Mouse (Mus musculus) kidney, postnatal 36 days (tissue): Measurements from ENCODE around the gene Nkpd1.

Source experiments
- DNase-seq, 2 experiments: peaks; one replicate each; pipeline ENCODE4 v3.0.0; 2021 to 2022; ENCODE audit warnings: mixed read lengths in 2 of 2

Nkpd1 gene

DNA sequence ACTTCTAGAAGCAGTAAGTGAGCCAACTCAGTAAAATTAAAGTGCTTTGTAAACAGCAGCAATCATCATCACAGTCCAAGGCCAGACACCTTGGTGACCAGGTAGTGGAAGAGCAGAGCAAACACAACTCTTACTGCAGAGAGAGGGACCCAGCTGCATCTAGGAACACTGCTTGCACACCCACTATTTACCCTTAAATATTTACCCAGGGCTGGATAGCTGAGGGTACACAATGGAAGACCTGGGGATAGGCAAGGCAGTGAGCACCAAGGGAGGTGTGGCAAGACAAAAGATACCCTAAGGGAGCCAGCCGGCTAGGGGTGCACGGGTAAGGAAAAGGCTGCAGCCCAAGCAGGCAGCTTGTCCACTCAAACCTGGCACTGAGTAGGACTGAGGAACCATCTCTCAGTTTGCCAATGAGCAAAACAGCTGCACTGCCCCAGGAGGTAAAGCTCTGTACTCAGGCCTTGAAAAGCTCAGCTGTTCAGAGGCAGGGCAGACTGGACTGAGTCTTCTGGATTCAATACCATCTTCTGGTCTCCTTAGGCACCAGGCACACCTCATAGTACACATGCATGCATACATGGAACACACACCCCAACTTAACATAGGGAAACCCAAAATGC is 29.8 kb downstream of the Nkpd1 start:
- DNase-seq: no peak

DNA sequence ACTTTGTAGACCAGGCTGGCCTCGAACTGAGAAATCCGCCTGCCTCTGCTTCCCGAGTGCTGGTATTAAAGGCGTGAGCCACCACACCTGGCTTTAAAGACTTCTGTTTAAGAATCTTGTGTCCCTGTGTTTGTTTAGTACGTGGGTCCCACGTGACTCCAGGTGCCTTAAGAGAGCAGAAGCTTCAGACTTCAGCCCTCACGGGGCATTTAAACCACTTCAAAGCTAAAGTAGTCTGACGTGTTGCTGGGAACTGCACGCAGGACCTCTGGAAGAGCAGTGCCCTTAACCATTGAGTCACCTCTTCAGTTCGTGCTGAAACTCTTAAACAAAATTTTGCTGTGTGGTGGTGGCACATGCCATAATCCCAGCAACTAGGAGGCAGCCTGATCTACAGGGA is 31.8 kb downstream of the Nkpd1 start:
- no peak for DNase-seq

DNA sequence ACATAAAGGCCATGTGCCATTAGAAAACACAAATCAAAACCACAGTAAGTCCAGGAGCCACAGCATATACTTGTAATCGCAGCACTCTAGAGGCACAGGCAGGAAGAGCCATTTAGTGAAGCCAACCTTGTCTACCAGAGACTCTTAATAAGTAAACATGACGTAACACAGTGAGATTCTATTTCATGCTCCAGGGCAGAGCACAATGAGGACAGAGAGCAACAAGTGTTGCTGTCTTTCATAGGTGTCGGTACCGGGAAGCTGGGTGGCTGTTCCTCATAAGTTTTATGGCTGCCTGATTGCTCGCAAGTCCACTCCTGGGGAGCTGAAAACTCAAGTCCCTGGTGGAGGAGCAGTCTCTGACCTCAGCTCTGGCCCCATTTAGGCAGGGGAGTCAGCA is 34.0 kb downstream of the Nkpd1 start:
- no peak for DNase-seq

DNA sequence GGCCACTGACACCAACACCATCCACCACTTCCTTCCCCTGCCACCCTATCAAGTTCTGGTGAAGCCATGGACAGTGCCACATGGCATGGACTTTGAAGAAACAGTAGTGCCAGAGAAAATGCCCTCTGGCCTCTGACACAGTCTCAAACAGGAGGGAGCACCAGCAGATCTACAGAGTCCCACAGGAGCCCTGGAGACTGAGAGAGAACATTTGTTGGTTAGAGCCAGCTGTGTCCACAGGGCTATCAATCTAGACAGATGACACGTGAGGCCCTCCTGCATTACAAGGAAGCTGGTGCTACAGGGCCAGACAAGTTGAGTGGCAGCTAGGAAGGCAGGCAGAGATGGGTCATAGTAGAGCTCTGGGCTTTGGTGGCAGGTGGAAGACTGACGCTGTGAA is 34.8 kb downstream of the Nkpd1 start:
- DNase-seq: no peak

DNA sequence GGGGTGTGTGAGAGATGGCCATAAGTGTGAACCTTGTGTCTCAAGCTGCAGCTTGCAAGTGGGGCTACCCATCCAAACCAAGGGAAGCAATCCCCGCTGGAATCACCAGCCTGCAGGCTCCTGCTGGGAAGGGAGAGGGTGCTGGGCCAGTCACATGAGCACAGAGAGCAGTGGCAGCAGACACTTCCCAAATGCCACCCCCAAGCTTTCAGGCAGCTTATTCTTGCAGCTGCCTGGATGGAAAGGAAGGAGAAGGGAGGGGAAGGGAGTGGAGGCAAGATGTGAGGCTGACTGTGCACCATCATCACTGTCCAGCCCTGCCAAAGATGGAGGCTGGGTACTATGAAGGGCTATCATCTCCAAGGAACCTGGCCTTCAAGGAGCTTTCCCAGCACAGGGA is 36.5 kb downstream of the Nkpd1 start:
- no peak for DNase-seq

DNA sequence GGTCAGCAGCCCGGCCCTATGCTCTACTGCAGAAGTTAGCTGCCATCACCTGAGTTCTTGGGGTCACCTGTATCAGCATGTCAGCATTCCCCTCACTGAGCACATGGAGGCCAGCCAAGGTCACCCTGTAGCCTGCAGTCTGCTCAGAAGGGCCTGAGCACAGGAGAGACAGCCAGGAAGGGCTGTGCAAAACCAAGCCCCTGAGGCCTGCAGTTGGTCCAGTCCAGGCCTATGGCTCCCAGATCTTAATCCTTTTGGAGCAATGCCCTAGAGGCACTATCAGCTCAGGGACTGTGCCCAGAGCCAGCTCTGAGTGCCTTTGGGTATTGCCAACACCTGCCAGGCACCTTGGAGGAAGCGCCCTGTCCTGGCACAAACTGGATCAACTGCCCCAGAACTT is 39.4 kb downstream of the Nkpd1 start:
- DNase-seq: peak; percentile 65 to 70

DNA sequence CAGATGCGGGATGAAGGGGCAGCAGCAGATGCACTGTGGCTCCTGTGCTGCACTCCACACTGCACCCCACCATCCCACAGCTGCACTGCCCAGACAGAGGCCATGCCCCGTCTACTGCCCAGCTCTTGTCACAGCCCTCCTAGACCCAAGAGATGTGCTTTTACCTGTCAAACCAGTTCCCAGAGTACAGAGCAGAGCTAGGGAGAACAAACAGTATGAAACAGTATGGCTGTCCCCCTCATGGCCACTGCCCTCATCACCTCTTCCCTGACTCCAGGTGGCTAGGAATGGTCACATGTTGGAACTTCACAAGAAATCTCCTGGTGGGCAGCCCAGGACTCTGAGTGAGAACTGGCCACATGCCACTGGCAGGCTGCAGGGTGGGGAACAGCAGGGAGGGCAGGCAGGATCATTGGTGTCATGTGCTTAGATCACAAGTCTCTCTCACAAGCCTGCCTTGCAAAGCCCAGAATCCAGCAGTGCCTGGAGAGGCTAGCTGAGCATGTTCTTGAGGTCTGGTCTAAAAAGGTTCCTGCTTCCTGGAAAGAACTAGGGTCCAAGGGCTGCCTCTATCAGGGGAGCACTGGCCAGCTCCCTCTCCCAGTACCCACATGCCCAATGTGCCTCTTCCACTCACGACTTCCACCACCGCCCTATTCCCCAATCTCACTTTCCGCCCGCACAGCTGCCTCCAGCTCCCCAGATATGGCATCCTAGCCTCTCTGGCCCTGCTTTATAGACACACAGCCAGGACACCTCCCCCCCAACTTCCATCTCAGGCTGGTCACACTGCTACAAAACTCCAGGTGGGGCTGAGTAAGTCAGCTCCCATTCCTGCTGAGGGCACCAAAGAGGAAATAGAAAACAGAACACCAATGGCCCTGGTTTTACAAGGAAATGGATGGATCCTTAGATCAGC is 40.6 kb downstream of the Nkpd1 start:
- DNase-seq: peak; percentile 30 to 42

DNA sequence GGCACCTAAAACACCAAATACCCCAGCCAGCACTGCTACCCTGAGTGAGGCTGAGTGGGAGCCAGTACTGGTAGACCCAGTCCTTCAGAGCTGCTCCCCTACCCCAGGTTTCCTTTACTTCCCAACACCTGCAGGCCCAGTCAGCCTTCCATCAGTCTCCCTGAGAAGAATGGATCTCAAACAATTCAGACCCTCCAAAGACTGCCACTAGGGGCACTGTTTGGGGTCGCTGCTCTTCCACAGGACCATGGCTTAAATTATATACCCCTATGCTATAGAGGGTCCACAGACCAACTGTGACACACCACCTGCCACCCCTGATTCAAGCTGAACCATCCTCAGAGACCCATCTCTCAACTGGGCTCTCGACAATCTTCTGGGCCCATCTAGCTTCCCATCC is 41.3 kb downstream of the Nkpd1 start:
- no peak for DNase-seq

DNA sequence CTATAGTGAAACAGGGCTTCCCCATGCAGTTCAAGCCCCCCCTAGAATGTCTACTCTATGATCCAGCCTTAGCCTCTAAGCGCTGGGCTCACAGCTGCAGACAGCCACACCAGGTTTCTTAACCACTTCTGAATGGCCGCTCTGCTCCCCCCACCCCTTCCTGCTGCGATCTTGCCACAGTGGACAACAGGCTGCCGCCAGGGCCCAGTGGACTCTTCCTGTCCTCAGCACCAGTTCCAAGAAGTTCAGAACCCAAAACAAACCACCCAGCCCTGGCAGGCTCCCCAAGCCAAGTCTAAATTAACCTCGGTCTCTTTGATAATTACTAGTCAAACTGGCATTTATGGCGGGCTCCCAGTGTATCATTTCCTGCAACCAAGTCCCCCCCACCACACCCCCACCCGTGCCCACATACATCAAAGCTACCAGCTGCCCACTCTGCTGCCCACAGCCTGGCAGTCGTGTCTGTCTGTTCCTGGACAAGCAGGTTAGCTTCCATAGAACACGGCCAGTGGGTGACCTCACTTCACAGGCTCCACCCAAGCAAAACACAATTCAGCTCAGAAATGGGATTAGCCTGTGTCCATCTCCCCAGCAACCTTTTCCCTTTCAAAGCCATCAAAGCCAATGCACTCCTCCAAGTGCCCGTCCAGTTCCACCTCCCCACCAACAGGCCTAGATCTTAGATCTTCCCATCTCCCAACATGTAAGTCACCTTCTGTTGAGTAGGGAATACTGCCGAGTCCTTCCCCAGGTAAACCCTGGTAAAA is 43.0 kb downstream of the Nkpd1 start:
- peak; percentile 23 to 44 for DNase-seq

DNA sequence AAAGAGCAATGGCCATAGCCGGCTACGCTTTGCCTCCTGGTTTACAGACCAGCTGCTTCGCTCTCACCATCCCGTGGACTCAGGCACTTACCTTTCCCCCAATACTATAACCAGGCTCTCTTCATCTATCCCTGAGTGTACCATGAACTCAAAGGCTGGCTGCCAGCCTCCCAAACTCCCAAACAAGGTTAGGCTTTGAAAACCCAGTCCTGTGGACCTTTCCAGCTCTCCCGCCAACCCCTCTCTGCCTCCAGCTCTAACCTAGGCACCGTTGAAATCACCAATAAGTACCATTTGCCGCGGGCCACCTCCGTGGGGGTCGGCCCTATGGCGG is 43.8 kb downstream of the Nkpd1 start:
- peak; percentile 39 to 62 for DNase-seq

DNA sequence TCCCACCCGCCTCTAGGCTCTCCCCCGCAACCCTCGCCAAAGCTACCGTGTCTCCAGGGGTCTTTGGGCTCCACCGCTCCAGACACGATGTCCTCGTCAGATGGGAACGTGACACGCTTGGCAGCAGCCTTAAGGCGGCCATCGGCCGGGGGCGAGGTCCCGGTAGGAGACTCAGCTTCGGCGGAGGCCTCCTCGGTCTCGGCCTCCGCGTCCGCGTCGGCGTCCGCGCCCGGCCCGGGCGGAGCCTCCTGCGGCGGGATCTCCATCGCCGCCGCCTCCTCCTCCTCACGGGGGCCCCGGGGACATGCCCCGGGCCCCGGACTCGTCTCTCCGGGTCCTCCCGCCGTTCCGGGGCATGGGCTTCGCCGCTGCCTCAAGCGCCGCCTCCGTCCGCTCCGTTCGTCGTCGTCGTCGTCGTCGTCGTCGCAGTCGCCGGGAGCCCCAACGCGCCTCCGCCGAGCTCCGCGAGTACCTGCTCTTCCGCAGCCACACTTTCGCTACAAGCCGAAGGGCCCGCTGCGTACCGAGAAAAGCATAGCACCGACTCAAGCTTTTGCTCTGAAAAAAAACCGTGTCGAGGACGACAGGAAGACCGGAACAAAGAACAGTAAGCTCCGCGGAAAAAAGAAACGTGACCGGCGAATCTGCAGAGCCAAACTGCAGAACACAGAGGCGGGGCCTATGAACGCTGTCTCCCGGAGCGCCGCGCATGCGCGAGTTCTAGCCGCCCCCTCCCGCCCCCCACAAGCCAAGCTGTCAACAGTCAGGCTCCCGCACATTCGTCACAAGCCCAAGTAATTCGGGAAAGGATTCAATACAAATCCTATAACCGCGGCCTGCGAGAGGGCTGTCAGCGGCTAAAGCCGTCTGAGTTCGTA is 44.4 kb downstream of the Nkpd1 start:
- peak; percentile 92 to 96 for DNase-seq

DNA sequence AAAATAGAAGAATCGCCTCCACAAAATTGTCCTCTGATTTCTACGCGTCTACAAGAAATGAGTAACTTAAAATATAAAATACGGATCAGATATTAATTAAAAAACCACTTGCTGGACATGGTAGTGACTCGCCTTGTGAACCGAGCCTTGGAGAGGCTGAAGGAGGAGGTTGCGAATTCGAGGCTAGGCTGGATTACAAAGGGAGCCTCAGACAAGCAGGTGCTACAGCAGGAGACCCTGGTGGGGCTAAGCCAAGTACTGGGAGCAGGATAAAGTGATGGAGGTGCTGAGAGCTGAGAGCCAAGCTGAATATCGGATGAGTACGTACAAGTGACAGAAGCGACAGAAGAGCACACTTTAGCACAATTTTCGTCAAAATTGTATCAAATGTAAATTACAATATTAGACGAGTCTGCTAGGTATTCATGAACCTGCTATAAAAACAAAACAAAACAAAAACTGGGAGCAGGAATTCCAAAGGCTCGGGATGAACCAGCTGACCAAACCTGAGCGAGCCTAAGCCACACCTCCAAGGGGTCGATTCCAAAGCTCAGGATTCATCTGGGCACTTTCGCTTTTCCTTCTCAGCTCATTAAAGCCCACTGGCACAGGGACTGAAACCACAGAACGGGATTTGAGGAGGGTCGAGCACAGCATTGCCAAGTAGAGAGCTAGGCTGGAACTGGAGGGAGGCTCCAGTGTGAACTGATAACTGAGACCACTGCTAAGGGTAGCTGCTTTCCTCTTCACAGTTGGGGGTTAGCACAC is 45.2 kb downstream of the Nkpd1 start, which contains the start of gene Ppp1r37:
Gene Ppp1r37 (minus strand): TSS at position 434 of the 768 bp plus-strand sequence.
- DNase-seq: peak; percentile 72

DNA sequence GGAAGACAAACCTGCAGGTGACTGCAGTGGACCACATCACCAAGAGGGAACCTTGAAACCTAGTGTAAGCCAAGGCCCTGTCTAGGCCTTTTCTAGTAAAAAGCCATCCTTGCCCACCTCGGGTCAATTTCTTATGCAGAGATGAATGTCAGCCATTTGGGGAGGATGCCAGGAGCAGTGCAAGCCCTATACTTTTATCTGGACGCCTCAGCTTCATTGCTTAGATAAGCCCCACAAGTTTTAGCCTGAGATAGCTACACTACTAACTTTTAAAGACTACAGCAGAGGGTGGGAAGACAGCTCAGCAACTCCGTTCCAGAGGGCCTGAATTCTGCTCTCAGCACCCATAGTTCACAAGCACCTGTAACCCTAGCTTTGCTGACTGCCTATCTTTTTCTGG is 46.2 kb downstream of the Nkpd1 start:
- DNase-seq: no peak

DNA sequence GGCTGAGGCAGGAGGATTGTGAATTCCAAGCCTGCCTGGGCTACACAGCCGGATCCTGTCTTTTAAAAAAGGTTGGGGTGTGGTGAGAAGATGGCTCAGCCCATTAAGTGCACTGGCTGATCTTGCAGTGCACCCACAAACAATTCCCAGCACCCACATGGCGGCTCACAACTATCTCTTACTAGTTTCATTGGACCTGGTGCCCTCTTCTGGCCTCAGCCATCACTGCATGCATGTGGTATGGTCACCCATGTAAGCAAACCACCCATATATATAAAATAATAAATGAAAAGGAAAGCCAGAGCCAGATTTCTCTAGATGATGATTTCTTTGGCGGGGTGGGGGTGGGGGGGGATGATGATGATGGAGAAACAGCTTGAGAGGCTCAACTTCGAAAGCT is 46.8 kb downstream of the Nkpd1 start:
- no peak for DNase-seq

DNA sequence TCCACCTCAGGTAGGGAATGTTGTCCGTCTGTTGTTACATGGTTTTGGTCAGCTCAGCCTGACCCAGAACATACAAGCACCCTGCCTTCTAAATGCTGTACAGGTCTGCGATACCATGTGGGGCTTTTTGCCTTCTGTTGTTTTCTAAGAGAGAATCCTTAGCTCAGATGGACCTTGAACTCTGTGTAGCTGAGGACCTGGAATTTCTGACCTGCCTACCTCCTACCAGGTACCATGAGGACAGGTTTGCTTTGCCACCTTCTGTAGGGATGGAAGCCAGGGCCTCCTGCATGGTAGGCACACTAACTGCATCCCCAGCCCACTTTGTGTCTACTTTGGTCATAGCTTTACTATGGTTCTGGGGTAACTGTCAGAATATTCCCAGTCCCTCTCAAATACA is 48.2 kb downstream of the Nkpd1 start:
- peak; percentile 36 to 59 for DNase-seq

DNA sequence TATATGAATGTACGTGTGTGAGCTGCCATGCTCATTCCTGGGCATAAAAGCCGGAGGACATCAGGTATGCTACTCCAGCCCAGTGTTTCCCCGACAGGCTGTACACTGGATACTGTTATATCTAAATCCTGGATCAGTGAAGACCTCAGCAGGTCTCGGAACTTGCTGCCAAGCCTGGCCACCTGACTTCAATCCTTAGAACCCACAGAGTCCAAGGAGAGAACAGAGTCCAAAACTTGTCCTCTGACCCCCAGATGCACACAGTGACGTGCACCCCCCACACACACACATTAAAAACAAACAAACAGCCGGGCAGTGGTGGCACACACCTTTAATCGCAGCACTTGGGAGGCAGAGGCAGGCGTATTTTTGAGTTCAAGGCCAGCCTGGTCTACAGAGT is 49.8 kb downstream of the Nkpd1 start:
- peak; percentile 78 to 85 for DNase-seq

DNA sequence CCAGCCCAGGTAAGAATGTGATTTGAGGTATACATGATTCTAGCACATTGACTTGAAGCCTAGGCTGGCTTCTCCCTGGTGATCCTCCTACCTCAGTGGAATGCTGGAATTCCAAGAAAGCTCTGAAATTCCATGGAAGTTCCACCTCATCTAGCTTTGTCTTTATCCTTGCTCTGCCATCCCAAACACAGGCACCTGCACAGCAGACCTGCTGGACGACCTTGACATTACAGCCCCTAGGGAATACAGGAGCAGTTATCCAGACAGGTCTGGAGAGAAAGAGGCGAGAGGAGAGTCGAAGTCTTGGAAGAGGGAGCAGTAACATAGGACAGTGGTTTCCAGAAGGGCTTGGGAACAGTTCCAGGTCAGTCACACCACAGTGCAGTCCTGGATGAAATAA is 52.0 kb downstream of the Nkpd1 start:
- DNase-seq: no peak

DNA sequence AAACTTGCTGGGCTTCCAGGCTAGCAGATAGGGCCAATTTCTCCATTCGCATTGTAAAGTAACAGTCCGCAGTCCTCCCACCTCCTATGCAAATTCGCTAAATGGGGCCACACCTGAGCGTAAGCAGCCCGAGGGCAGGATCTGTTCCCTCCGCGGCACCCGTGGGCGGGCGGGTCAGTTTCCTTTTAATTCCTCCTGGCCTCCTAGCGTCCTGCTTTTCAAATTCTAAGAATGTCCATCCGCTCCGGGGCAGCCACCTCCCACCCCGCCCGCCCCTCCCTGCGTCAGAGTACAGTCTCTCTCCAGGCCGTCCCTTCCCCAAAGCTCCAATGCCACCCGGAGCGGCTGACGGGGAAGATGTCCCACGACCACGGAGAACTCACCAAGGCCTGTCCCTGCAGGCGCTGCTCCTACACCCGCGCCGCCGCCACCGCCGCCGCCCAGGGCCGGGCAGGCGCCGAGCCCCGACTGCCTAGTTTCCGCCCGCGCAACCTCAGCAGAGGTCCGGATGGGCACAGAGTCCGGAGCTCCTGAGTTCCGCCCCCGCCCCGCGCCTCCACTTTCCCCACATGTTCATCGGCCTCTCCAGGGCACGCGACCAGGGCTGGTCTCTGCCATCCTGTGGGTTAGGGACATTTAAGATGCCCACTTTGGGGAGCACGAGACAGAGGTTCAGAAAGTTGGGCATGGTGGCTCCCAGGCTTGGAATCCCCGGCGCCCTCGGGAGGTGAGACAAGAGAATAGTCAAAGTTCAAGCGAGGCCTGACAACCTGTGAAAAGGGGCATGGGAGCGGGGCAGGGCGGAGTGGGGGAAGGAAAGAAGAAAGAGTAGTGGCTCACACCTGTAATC is 55.5 kb downstream of the Nkpd1 start:
- peak; percentile 74 to 87 for DNase-seq

DNA sequence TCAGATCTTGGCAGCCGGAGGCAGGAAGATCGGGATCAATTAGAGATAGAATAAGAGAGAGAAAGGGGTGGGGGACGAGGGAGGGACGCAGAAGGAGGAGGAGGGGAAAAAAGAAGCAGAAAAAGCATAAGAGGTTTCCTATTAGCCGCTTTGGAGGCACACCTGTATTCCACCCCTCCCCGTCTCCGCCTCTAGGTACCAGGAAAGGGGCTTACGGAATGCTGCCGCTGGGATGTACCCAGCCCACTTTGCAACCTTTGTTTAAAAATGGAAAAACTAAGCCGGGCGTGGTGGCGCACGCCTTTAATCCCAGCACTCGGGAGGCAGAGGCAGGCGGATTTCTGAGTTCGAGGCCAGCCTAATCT is 56.1 kb downstream of the Nkpd1 start:
- no peak for DNase-seq
